Mouse (Mus musculus) heart, embryonic 12.5 days (tissue): ENCODE measurements around the gene Atp6v1g1. TPM values are rescaled to one million over a fixed set of nuclear protein-coding genes. Genes with fewer than 3 reads are reported as not detected.
A peak's percentile ranks its signal among the peaks of the same experiment; 100 is the strongest.

Experiments used
- ATAC-seq: fragments of 200-750 bp; cut with Nextera tagmentation; 2 replicates; pipeline ENCODE4 v1.8.0; 2017; ENCODE audit warnings: moderate TSS enrichment, moderate library complexity; ENCODE audit not compliant: insufficient number of reproducible peaks, low FRiP score
- H3K27ac ChIP-seq: fragments of 300-500 bp; sonication (generic); 2 replicates; pipeline ENCODE4 v1.5.1; 2016; ENCODE audit warnings: mild to moderate bottlenecking, moderate library complexity; ENCODE audit not compliant: poor library complexity, severe bottlenecking
- H3K27me3 ChIP-seq: fragments of 300-500 bp; sonication (generic); replicated peaks from 2 replicates; pipeline ENCODE4 v1.6.1; 2016; ENCODE audit warnings: mild to moderate bottlenecking, moderate library complexity
- H3K36me3 ChIP-seq: fragments of 300-500 bp; sonication (generic); 2 replicates; pipeline ENCODE4 v1.6.1; 2016; ENCODE audit warnings: mild to moderate bottlenecking, moderate library complexity
- H3K4me1 ChIP-seq: fragments of 300-500 bp; sonication (generic); replicated peaks from 2 replicates; pipeline ENCODE4 v1.6.1; 2016; ENCODE audit warnings: mild to moderate bottlenecking
- H3K4me2 ChIP-seq: fragments of 300-500 bp; sonication (generic); 2 replicates; pipeline ENCODE4 v1.6.1; 2016; ENCODE audit warnings: mild to moderate bottlenecking, moderate library complexity
- H3K4me3 ChIP-seq: fragments of 300-500 bp; sonication (generic); 2 replicates; pipeline ENCODE4 v1.5.1; 2016; ENCODE audit warnings: mild to moderate bottlenecking
- H3K9ac ChIP-seq: fragments of 300-500 bp; sonication (generic); 2 replicates; pipeline ENCODE4 v1.6.1; 2016; ENCODE audit warnings: mild to moderate bottlenecking, moderate library complexity
- H3K9me3 ChIP-seq: fragments of 300-500 bp; sonication (generic); replicated peaks from 2 replicates; pipeline ENCODE4 v1.6.1; 2016; ENCODE audit warnings: mild to moderate bottlenecking, moderate library complexity
- WGBS: fragments of 180-500 bp; shearing (Covaris S2); methylation state at CpG from one replicate; pipeline ENCODE4 v1.1.7; 2016; 5-methylcytosine and 5-hydroxymethylcytosine counted together
- polyA plus RNA-seq: library from polyadenylated mRNA; unstranded; fragments of >200 nt; fragmentation: Nextera tagmentation; extraction: Ambion mirVana; gene quantifications from 2 replicates; pipeline ENCODE4 v1.2.1, GENCODE M21; 2016

The Atp6v1g1 gene
- polyA plus RNA-seq, 1 experiment from 2014 or later, result 196 TPM

DNA sequence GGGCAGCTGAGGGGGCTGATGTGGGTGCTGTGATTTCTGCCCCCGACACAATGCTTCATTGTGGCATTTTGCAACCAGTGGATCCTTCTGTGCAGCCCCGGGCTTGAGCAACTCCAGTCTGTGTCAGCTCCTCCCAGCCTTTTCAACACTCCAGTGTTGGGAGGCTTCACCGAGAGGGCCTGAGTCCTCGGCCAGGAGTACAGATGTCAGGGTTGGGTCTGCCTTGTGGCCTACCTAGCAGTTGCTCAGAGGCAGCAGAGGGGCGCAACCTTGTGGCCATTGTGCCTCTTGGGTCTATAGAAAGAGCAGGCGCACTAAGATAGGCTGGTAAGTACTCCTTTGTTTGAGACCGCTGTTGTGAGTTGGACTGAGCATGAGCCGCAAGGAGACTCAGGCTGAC is 15.5 kb downstream of the Atp6v1g1 start:
- H3K36me3 ChIP-seq, result peaks cover 9% of the 10 kb centered on the region; the same call in 1 of the 2 replicates
- peaks cover 42% of the 10 kb centered on the region for H3K4me1 ChIP-seq
- H3K27me3 ChIP-seq, result no peaks in the 10 kb centered on the region
- H3K27ac ChIP-seq, result no peak overlapping the region
- H3K9me3 ChIP-seq, result no peaks in the 10 kb centered on the region
- no peak overlapping the region for H3K9ac ChIP-seq
- no peak for ATAC-seq
- 48% methylated on average over 8 of the region's 8 CpGs for WGBS
- peak overlapping the region; percentile 75; the same call in 1 of the 2 replicates for H3K4me2 ChIP-seq
- H3K4me3 ChIP-seq, result no peak overlapping the region

- Histone ChIP-seq H3K9ac (no peak overlapping the region), H3K27me3 (no peaks in the 10 kb centered on the region), H3K4me3 (no peak overlapping the region), H3K27ac (no peak overlapping the region), H3K4me2 (no peak overlapping the region), H3K9me3 (no peaks in the 10 kb centered on the region), H3K36me3 (peaks cover 17% of the 10 kb centered on the region), H3K4me1 (peaks cover 33% of the 10 kb centered on the region)
- no peak for ATAC-seq
- WGBS, result 71% methylated on average over 7 of the region's 7 CpGs
Observed at GRCm38 (mm10) chr4:63561861-63562675, 17.5 kb downstream of the Atp6v1g1 start.

DNA sequence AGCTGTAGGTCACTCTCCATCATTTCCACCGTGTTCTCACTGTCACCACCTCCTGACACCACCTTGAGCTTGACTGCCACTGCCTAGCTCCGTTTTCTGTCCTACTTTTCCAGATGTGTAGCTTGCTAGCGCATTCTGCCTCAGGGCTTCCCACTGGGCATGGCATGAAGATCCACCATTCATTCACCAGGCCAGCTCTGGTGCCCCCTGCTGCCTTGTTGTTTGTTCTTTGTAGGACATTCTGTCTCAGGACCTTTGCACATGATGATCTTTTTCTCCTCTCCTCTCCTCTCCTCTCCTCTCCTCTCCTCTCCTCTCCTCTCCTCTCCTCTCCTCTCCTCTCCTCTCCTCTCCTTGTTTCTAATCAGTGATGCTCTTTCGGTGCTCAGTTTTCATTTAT is 18.2 kb downstream of the Atp6v1g1 start:
- Histone ChIP-seq H3K4me1 (peaks cover 29% of the 10 kb centered on the region), H3K4me3 (no peak overlapping the region), H3K36me3 (peaks cover 17% of the 10 kb centered on the region), H3K9me3 (no peaks in the 10 kb centered on the region), H3K4me2 (no peak overlapping the region), H3K27ac (no peak overlapping the region), H3K9ac (no peak overlapping the region), H3K27me3 (no peaks in the 10 kb centered on the region)
- 75% methylated on average over 4 of the region's 4 CpGs for WGBS
- no peak for ATAC-seq

DNA sequence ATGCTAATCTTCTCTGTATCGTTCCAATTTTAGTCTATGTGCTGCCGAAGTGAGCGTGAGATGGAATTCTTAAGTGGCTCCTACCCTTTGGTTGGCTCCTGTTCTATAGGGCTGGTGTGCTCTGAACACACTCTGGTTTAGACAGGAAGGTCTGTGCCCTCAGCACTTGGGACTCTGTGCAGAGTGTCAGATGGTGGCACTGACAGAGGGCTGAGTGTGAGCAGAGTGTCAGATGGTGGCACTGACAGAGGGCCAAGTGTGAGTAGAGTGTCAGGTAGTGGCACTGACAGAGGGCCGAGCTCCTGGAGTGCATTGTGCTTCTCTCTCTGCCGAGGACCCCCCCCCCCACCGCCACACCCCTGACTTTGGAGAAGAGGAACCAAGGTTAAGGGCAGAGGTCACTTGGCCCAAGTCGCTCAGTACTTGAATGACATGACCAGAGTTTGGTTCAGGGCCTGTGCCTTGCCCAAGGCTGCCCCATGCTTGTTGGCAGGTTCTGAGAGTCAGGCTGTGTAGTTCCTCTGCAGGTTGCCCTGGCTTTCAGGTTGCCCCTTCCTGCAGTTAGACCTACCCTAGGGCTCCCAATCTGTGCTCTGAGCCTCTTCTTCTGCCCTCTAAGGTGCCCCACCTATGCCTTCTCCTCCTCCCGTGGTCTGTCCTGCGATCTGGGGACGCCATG is 23.3 kb downstream of the Atp6v1g1 start:
- Histone ChIP-seq H3K27me3 (no peaks in the 10 kb centered on the region), H3K9me3 (no peaks in the 10 kb centered on the region), H3K36me3 (peaks cover 18% of the 10 kb centered on the region), H3K9ac (no peak overlapping the region), H3K4me2 (no peak overlapping the region), H3K27ac (no peak overlapping the region), H3K4me1 (peaks cover 23% of the 10 kb centered on the region), H3K4me3 (no peak overlapping the region)
- 62% methylated on average over 10 of the region's 10 CpGs for WGBS
- ATAC-seq, result peak; percentile 34; the same call in 1 of the 2 replicates

DNA sequence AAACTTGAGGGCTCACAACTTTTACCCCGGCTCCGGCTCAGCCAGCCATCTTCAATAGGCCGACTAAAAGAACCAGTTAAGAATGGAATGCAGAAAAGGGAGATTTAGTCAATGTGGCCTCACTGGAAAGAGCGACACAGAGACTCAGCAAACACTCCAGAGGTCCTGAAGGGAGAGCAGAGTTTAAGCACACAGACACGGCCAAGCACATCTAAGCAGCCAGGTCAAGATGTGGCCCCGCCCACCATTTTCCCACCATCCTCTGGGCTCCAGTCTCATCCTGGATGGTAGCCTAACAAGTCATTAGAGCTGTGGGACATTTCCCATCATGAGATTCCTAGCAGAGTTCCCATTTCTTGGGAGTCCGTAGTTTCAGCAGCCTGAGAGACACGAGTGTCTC is 24.8 kb downstream of the Atp6v1g1 start:
- Histone ChIP-seq H3K4me2 (no peak overlapping the region), H3K27me3 (no peaks in the 10 kb centered on the region), H3K9ac (no peak overlapping the region), H3K4me3 (no peak overlapping the region), H3K9me3 (peaks cover 7% of the 10 kb centered on the region; the same call in 1 of the 2 replicates), H3K36me3 (peaks cover 24% of the 10 kb centered on the region), H3K4me1 (peaks cover 23% of the 10 kb centered on the region), H3K27ac (no peak overlapping the region)
- ATAC-seq, result no peak
- 78% methylated on average over 8 of the region's 8 CpGs for WGBS

- Histone ChIP-seq H3K9me3 (peaks cover 7% of the 10 kb centered on the region; the same call in 1 of the 2 replicates), H3K27me3 (no peaks in the 10 kb centered on the region), H3K4me3 (no peak overlapping the region), H3K36me3 (peaks cover 24% of the 10 kb centered on the region), H3K27ac (no peak overlapping the region), H3K4me2 (no peak overlapping the region), H3K4me1 (peaks cover 23% of the 10 kb centered on the region), H3K9ac (no peak overlapping the region)
- 51% methylated on average over 7 of the region's 7 CpGs for WGBS
- ATAC-seq, result no peak
Observed at GRCm38 (mm10) chr4:63570208-63570781, 25.7 kb downstream of the Atp6v1g1 start.

DNA sequence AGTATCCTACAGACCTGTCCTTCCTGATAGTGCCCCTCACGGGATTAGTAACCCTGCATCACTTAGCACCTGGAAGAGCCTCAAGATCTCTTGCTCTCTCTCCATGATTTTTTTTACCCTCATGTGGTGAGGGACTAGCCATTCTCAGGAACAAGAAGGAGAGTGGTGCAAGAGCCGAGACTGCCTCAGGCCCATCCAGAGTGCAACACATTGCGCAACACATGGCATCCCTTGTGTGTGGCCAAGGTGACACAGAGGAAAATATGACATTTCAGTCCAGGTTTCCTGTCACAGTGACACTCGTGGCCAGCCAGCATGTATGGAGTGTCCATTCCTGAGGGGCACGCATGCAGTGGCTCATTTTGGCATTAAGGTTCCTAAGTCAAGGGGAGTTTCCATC is 28.0 kb downstream of the Atp6v1g1 start:
- Histone ChIP-seq H3K27ac (no peak overlapping the region), H3K27me3 (no peaks in the 10 kb centered on the region), H3K4me2 (no peak overlapping the region), H3K9ac (no peak overlapping the region), H3K4me1 (peaks cover 22% of the 10 kb centered on the region), H3K36me3 (peaks cover 22% of the 10 kb centered on the region), H3K9me3 (peaks cover 13% of the 10 kb centered on the region), H3K4me3 (no peak overlapping the region)
- 82% methylated on average over 5 of the region's 5 CpGs for WGBS
- ATAC-seq, result no peak

- Histone ChIP-seq H3K9ac (no peak overlapping the region), H3K27ac (no peak overlapping the region), H3K4me3 (no peak overlapping the region), H3K9me3 (peaks cover 10% of the 10 kb centered on the region), H3K4me2 (no peak overlapping the region), H3K27me3 (no peaks in the 10 kb centered on the region), H3K4me1 (no peaks in the 10 kb centered on the region), H3K36me3 (peaks cover 18% of the 10 kb centered on the region)
- WGBS, result 85% methylated on average over 14 of the region's 14 CpGs
- ATAC-seq, result 0 out of 2 replicates have a peak, but pooled peaks have one; percentile 9
Observed at GRCm38 (mm10) chr4:63579649-63580048, 35.1 kb downstream of the Atp6v1g1 start.

DNA sequence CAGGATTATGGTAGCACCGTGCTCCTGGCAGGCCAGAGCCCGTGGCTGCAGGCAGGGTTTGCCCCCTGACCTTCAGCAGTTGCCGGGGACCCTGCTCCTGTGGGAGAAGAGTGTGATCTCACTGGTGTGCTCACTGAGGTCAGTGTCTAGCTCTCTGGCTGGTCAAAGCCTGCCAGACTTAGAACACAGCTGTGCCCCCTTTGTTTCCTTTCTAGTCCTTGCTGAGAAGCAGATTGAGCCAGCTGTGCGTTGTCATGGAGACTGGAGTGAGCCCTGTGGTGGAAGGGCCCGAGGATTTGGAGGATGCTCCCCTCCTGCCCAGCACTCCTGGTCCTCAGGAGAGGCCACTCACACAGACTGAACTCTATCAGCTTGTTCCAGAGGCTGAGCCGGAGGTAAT is 35.5 kb downstream of the Atp6v1g1 start:
- H3K27me3 ChIP-seq, result no peaks in the 10 kb centered on the region
- 59% methylated on average over 6 of the region's 6 CpGs for WGBS
- H3K27ac ChIP-seq, result no peak overlapping the region
- H3K9ac ChIP-seq, result no peak overlapping the region
- H3K4me3 ChIP-seq, result no peak overlapping the region
- ATAC-seq, result no peak
- no peaks in the 10 kb centered on the region for H3K4me1 ChIP-seq
- no peak overlapping the region for H3K4me2 ChIP-seq
- H3K36me3 ChIP-seq, result peaks cover 18% of the 10 kb centered on the region
- H3K9me3 ChIP-seq, result peaks cover 10% of the 10 kb centered on the region

GRCm38 (mm10) chr4:63582580-63582979 is 38.0 kb downstream of the Atp6v1g1 start:
- no peak for ATAC-seq
- Histone ChIP-seq H3K9me3 (peaks cover 4% of the 10 kb centered on the region), H3K27me3 (no peaks in the 10 kb centered on the region), H3K4me2 (no peak overlapping the region), H3K4me1 (peaks cover 5% of the 10 kb centered on the region; the same call in 1 of the 2 replicates), H3K27ac (no peak overlapping the region), H3K9ac (no peak overlapping the region), H3K4me3 (no peak overlapping the region), H3K36me3 (peaks cover 12% of the 10 kb centered on the region)
- 71% methylated on average over 5 of the region's 5 CpGs for WGBS

DNA sequence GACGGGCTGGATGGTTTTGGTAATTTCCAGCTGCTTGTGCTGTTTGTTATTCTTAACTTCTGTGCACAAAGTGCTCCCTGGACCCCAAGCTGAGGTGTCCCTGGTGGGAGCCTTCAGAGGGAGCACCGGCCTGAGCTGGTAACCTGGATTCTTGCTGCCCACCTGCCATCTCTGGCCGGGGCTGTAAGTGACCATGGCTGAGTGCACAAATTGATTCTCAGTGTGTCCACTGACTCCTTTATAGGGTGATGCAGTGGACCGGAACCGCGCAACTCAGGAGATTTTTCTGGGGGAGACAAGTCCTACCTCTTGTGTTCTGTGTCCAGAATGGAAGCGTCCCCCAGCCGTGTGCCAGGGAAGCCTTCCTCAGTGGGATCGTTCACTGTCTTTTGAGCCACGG is 40.6 kb downstream of the Atp6v1g1 start:
- Histone ChIP-seq H3K4me1 (peaks cover 5% of the 10 kb centered on the region; the same call in 1 of the 2 replicates), H3K27me3 (no peaks in the 10 kb centered on the region), H3K4me3 (no peak overlapping the region), H3K9ac (no peak overlapping the region), H3K27ac (no peak overlapping the region), H3K4me2 (no peak overlapping the region), H3K36me3 (peaks cover 6% of the 10 kb centered on the region; the same call in 1 of the 2 replicates), H3K9me3 (no peaks in the 10 kb centered on the region)
- WGBS, result 90% methylated on average over 10 of the region's 10 CpGs
- no peak for ATAC-seq
